Mouse (Mus musculus): ENCODE results near the gene Lcn2. TPM values are rescaled to one million over a fixed set of nuclear protein-coding genes. Genes with fewer than 3 reads are reported as not detected.

Lcn2 gene
- total RNA-seq, 2 experiments from 2014 or later: 1.9 TPM

GRCm38 (mm10) chr2:32415801-32416200 is 27.7 kb upstream of the Lcn2 start:
- intact Hi-C loops (cut with DNase I): no loop called here
- no peak for DNase-seq

DNA sequence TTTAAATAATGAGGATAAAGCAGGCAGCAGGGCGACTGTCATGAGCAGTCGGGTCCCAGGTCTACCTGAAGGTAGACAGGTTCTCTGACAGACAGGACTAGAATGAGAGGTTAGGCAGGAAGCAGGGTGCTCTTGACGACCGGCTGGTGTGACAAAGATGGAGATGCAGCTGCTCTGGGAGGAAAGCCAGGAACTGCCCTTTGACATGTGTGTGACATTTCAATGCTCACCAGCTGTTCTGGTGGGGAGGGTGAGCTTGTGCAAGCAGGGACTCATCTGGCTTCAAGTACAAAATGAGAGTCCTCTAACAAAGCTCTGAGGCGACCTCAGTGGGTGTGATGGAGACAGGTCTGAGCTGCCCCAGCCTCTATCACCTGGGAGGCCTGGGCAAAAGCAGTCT is 25.9 kb upstream of the Lcn2 start:
- DNase-seq: no peak
- intact Hi-C loops (cut with DNase I): no loop called here

DNA sequence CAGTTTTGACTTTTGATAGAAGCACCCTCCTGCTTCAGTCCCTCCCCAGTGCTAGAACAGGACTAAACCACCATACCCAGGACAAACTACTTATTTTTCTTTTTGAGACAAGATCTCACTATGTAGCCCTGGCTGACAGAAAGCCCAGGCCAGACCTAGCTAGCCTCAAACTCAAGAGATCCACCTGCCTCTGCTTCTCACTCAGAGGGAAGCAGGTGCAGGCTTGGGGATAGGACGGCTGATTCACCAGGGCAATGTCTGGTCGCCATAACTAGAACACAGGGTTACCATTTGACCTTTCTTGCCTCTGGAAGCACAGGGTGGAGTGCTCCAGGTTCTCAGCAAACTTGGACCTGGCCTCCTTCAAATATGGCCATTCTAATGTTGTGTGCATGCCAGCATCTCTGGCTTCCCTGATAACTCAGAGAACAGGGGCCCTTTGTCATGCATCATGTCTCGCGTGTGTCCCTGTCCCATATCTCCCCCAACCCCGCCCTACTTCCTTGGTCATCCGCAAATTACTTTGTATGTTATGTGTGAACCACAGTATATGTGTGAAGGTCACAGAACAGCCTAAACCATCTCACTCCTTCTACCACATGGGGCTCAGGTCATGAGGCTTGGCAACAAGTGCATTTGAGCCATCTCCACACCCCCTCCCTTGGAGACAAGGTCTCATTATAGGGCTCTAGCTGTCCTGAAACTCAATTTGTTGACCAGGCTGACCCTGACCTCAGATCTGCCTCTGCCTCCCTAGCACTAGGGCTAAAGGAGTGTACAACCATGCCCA is 24.9 kb upstream of the Lcn2 start:
- DNase-seq: no peak
- intact Hi-C loops (cut with DNase I): no loop called here

GRCm38 (mm10) chr2:32411407-32411806 is 23.4 kb upstream of the Lcn2 start:
- intact Hi-C loops (cut with DNase I): no loop called here
- DNase-seq: no peak

DNA sequence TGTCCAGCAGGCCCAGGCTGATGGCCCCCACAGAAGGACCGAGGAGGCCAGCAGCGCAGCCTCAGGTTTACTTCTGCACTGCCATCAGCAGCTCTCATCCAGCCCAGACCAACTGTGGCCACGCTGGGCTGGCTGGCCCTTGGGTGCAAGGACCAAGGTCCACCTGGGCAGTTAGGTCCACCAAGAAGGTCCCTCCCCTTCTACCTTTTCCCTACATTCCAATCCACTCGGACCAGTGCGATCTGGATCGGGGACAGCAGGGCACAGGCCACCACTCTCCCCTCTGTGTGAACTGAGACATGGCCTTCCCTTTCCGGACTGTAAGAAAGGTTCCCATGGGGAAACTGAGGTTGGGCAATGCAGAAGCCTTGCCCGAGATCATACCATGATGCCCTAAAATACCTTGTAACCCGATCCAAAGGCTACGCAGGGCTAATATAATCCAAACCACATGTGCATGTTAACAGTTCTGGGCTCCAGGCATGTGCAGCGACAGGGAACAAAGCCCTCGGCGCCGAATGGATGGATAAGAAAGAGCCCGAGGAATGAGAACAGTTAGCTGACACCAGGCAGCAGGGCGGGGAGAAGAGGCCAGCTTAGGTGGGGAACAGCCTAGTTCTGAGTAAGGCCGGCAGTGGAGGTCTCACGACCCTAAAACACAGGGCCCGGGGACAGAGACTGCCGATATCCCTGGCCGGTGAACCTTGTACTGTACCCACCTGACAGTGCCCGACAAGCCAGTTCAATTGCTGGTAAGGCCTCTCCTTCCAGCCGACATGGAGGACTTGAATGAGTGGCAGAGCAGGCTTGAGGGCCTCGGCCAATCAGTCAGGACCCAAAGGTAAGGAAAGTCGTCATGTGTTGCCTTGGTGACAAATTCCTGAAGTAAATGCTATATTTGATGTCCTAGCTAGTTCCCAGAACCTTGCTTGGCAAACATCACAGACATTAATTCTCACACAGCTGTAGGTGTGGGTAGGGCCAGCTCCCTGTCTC is 20.7 kb upstream of the Lcn2 start:
- DNase-seq: no peak
- intact Hi-C loops (cut with DNase I): no loop called here

DNA sequence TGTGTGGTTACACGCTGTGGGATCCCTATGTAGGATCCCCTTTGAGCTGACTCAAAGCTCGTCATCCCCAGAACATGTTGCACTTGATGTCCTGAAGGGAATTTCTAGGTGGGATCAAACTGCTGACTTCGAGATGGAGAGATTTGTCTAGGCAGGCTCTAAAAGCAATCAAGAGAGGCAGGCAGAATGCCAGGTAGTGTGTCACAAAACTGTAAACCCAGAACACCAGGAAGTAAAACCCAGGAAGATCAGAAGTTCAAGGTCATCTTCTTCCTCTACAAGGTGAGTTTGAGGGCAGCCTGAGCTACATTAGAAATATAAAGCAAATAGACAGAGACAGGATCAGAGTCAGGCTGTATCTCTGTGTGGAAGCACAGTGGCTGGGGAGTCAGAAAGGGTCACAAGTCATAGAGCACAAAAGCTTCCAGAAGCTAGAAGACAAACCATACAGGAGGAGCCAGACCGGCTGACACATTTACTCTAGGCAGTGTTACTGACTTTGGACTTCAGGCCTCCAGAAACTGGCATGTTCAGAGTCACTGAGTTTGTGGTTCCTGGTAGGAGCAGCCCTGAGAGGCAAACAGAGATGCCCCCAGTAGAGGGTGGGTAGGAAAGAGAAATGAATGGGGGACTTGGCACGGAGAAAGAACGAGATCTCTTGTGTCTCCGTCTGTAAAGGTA is 19.2 kb upstream of the Lcn2 start:
- no peak for DNase-seq
- intact Hi-C loops (cut with DNase I): loop anchor here (2.0 kb wide), 1 partner anchor 72 kb away; no protein-coding TSS in a partner anchor

DNA sequence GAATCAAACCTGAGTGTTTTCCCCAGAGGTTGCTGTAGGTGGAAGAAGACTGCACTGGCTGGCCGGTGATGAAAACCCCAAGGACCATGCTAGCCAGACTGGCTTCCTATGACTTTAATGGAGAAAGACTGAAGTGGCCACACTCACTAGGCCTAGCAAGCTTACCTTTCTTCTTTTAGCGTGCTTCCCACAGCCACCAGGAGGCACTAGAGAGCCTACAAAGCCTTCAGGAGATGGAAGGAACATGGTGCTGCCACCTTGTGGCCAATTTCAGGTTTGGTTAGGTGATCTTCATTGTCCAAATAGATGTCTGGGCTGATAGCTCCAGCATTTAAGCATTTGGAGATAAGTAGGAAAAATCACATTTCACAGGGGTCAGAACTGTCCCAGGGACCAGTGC is 16.6 kb upstream of the Lcn2 start:
- DNase-seq: peak; percentile 97
- intact Hi-C loops (cut with DNase I): loop anchor here (5.0 kb wide), 1 partner anchor 163 kb away; no protein-coding TSS in a partner anchor

GRCm38 (mm10) chr2:32396695-32397094 is 8.6 kb upstream of the Lcn2 start:
- no peak for DNase-seq
- intact Hi-C loops (cut with DNase I): no loop called here

DNA sequence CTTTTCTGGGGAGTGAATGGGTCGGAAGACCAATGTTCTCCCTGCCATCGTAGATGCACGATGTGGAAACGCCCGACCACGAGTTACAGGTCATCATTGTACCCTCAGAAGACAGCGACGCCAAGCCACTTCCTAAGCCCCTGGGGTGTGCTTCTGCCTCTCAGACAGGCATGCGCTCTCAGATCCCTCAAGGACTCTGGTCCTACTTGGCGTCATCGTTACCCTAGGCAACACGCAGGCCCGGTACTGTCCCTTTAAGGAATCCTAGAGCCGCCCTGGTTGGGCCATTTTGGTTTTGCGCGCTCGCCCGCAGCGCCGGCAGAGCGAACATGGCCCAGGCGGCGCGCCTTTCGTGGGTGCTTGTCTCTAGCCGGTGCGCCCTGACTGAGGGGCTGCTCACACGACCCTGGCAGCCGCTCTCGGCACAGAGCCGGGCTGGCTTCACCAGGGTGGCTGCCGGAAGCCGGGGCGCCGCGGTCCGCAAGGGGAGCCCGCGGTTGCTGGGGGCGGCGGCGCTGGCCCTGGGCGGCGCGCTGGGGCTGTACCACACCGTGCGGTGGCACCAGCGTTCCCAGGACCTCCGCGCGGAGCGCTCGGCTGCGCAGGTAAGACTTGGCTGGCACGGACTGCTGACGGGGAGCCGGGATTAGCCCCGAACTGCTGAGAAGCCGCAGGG is 8.0 kb upstream of the Lcn2 start:
- intact Hi-C loops (cut with DNase I): no loop called here
- DNase-seq: peak; percentile 89

DNA sequence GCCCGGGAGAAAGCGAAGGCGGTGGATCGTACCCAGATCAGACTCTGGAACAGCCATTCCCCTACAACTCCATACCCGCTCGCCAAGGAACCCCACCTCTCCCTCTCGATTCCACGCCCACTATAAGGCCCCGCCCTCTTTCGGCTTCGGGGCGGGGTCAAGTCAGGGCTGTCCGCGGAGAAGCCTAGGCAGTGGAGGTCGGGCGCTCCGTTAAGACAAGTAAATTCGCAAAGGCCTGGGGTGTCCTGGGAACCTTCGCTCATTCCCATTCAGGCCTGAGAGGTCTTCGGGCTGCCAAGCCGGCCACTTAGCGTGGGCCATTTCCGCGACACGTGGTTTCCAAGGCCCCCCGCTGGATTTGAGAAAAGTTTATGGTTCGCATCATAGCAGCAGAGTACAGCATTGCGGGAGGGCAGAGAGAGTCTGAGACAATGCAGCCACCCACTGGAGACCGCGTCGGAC is 7.5 kb upstream of the Lcn2 start, which contains the start of gene Ptges2:
Ptges2 (plus strand) TSS at position 413 of the 462 bp plus-strand sequence.
- intact Hi-C loops (cut with DNase I): no loop called here

DNA sequence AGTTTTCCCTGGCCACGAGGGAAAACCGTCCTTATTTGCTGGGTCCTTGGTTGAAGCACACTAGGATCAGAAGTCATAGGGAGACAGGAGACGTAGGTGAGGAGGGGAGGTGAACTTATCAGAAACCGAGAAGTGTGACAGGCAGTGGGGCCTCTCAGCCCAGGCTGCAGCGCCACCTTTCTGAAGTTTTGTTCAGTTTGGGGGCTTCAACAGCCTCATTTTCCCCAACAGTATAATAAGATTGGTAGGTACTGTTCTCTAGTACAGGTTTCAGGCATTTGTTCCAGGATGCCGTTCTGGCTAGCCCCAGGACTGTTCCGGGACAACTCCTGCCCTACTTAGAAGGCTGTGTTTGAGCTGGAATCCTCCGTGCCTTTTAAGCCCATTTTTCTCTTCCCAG is 6.9 kb upstream of the Lcn2 start:
- DNase-seq: peak; percentile 30
- intact Hi-C loops (cut with DNase I): no loop called here

More for the DNA sequence above, 7.5 kb upstream of the Lcn2 start, which contains the start of gene Ptges2:
- DNase-seq: peak; percentile 89

- no peak for DNase-seq
- intact Hi-C loops (cut with DNase I): no loop called here
Observed at GRCm38 (mm10) chr2:32392063-32392462, 4.0 kb upstream of the Lcn2 start.

DNA sequence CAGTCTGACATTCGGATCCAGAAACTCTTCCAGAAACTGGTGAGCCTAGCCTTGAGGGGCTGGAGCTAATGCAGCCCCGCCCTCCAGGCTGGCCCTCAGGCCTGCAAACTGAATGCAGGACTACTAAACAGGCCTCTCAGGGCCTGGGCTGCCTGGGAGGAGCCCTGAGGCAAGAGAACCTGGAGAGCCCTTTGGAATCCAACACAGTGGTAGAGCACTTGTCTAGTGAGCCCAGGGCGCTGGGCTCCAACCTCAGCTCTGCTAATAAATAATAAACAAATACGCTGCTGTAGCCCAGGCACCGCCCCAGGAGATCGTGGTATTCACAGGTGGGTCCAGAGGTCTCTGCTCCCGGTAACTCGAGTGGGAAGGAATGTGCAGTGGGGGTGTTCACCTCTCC is 2.8 kb upstream of the Lcn2 start:
- intact Hi-C loops (cut with DNase I): no loop called here
- no peak for DNase-seq

GRCm38 (mm10) chr2:32389157-32389556 is 1.1 kb upstream of the Lcn2 start:
- no peak for DNase-seq
- intact Hi-C loops (cut with DNase I): no loop called here

DNA sequence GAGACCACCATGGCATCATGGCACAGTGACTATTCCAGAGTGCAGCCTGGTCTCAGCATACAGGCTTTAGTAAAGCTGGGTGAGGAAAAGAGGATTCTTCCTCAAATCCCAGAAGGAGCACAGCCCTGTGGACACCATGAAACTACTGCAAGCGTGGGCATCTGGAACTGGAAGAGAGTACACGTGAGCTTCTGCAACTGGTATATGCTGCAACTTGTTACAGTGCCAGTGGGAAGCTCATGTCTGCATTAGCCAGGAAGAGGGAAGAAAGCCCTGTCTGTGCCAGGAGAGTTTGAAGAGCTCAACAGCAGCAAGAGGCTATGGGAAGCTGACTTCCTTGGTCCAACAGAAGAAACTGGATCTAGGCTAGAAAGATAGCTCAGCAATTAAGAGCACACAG is 5.4 kb downstream of the Lcn2 start:
- intact Hi-C loops (cut with DNase I): no loop called here

GRCm38 (mm10) chr2:32381775-32382223 is 6.3 kb downstream of the Lcn2 start, which contains the start of gene 1110008P14Rik:
1110008P14Rik (minus strand) TSS chr2:32381938.
- peak; percentile 92 for DNase-seq
- intact Hi-C loops (cut with DNase I): no loop called here

More for the DNA sequence above, 5.4 kb downstream of the Lcn2 start:
- DNase-seq: no peak

GRCm38 (mm10) chr2:32381141-32381774 is 6.8 kb downstream of the Lcn2 start:
- DNase-seq: peak; percentile 54
- intact Hi-C loops (cut with DNase I): no loop called here

- DNase-seq: no peak
Observed at GRCm38 (mm10) chr2:32380001-32380500, 8.0 kb downstream of the Lcn2 start.

DNA sequence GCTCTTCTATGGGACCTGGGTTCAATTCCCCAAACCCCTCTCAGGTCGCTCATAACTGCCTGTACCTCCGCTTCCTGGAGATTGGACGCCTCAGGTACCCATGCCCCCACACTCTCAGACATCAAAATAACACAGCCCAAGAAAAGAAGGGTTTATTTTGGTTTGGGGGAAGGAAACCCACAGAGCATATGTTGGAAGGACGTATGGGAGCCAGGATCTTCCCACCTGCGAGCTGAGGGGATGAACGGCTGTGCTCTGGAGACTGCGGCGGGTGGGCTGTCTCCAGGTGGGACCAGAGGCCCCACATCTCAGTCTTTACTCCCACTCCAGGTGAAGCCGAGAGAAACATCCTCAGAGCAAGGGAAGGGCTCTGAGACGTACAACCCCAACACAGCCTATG is 11.1 kb downstream of the Lcn2 start:
- intact Hi-C loops (cut with DNase I): no loop called here
- no peak for DNase-seq

More at GRCm38 (mm10) chr2:32380001-32380500, 8.0 kb downstream of the Lcn2 start:
- intact Hi-C loops (cut with DNase I): no loop called here

All from left cerebral cortex, postnatal 4 days (tissue).